Mouse (Mus musculus) midbrain, embryonic 10.5 days (tissue): ENCODE results near the gene Stau1. TPM values are rescaled to one million over a fixed set of nuclear protein-coding genes. Genes with fewer than 3 reads are reported as not detected.
"Not testable (repeated sequence)": the region's sequence is repeated elsewhere in the genome, so short reads cannot be mapped to it uniquely, and the experiment has no call there.

Experiments
- DNase-seq: peaks from one replicate; pipeline ENCODE4 v3.0.0-alpha.2; 2017; ENCODE audit warnings: low spot score
- H3K27ac ChIP-seq: fragments of 300-500 bp; sonication (generic); replicated peaks from 2 replicates; pipeline ENCODE4 v1.5.1; 2016; ENCODE audit warnings: mild to moderate bottlenecking
- H3K27me3 ChIP-seq: fragments of 300-500 bp; sonication (generic); 2 replicates; pipeline ENCODE4 v1.6.1; 2016; ENCODE audit warnings: low read depth, mild to moderate bottlenecking; ENCODE audit not compliant: poor library complexity, severe bottlenecking
- H3K36me3 ChIP-seq: fragments of 300-500 bp; sonication (generic); 2 replicates; pipeline ENCODE4 v1.6.1; 2016; ENCODE audit warnings: mild to moderate bottlenecking, moderate library complexity
- H3K4me1 ChIP-seq: fragments of 300-500 bp; sonication (generic); 2 replicates; pipeline ENCODE4 v1.6.1; 2016
- H3K4me3 ChIP-seq: fragments of 300-500 bp; sonication (generic); 2 replicates; pipeline ENCODE4 v1.5.1; 2016; ENCODE audit warnings: mild to moderate bottlenecking, moderate library complexity
- H3K9me3 ChIP-seq: fragments of 300-500 bp; sonication (generic); replicated peaks from 2 replicates; pipeline ENCODE4 v1.6.1; 2016; ENCODE audit warnings: mild to moderate bottlenecking
- WGBS: fragments of 180-500 bp; shearing (Covaris S2); methylation state at CpG from one replicate; pipeline ENCODE4 v1.1.7; 2016; 5-methylcytosine and 5-hydroxymethylcytosine counted together
- polyA plus RNA-seq: library from polyadenylated mRNA; unstranded; fragments of >200 nt; fragmentation: Nextera tagmentation; extraction: Ambion mirVana; gene quantifications from 2 replicates; pipeline ENCODE4 v1.2.1, GENCODE M21; 2016

Gene Stau1
- polyA plus RNA-seq, 1 experiment from 2014 or later = 88.6 TPM

DNA sequence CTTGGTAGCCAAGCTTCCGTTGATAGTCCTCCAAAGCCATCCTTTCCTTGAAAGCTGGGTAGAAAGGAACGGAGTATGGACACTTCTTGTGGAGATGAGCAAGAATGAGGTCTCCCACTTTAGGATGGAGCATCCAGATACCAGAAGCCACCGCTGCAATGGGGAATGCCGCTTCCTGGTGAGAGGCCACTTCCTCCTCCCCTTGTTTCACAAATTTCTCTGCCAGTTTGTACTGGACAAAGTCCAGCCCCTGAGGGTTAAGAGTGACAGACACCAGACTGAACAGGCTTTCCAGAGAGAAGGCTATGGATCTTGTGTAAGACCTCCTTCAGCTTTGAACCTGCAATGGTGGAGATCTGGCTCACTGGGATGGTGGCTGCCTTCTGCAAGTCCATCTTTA is 11.5 kb upstream of the Stau1 start:
- not testable (repeated sequence) for H3K27me3 ChIP-seq, H3K4me1 ChIP-seq, H3K9me3 ChIP-seq, H3K36me3 ChIP-seq, H3K27ac ChIP-seq, H3K4me3 ChIP-seq, DNase-seq
- WGBS = 81% methylated on average over 4 of the region's 4 CpGs

DNA sequence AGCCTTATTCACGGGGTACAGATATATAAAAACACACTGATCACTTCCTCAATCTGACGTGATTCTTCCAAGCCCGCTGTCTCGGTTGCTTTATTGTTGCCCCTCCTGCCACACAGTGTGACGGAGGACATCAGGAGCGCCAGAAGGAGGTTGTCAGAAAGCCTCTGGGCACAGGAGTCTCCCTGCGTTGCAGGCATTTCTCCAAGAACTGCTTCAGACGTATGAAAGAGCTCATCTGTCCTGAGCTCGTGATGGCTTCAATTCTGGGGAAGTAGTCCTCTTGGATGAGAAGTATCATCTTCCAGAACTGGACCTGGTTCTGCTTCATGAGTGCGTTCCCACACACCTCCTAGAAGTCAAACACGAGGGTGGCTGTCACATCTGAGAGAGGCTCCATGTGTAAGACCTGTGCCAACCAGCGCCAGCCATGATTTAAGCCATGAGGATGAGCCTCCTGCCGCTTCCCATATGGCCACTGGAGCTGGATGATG is 10.9 kb upstream of the Stau1 start:
- Histone ChIP-seq H3K4me1 (no peaks in the 10 kb centered on the region), H3K4me3 (no peak overlapping the region), H3K36me3 (no peaks in the 10 kb centered on the region), H3K27ac (no peak overlapping the region), H3K27me3 (no peaks in the 10 kb centered on the region), H3K9me3 (no peaks in the 10 kb centered on the region)
- DNase-seq = no peak
- WGBS = 82% methylated on average over 13 of the region's 13 CpGs

DNA sequence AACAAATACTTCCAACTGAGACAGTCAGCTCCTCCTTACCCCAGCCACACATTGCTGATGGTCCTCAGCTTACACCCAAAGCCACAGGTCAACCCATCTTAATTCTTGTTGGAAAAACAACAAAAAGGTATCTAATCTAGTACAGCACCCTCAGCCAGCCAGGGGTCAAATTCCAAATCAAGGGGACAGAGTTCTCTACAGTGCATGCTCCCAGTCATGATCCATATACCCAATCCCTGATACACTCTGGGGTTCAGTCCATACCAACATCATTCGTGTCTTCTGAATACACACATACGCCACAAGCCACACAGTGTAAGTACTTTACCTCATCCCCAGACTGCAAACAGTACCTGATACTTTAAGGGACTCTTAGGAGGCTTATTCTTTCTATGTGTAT is 10.3 kb upstream of the Stau1 start:
- H3K9me3 ChIP-seq = no peaks in the 10 kb centered on the region
- 91% methylated on average over 2 of the region's 2 CpGs for WGBS
- H3K4me3 ChIP-seq = no peak overlapping the region
- no peaks in the 10 kb centered on the region for H3K4me1 ChIP-seq
- DNase-seq = no peak
- no peaks in the 10 kb centered on the region for H3K36me3 ChIP-seq
- H3K27me3 ChIP-seq = no peaks in the 10 kb centered on the region
- H3K27ac ChIP-seq = no peak overlapping the region

GRCm38 (mm10) chr2:167004099-167004854 is 8.2 kb upstream of the Stau1 start:
- no peaks in the 10 kb centered on the region for H3K36me3 ChIP-seq
- H3K4me1 ChIP-seq = no peaks in the 10 kb centered on the region
- WGBS = 44% methylated on average over 8 of the region's 8 CpGs
- no peaks in the 10 kb centered on the region for H3K27me3 ChIP-seq
- DNase-seq = peak; percentile 37
- no peak overlapping the region for H3K27ac ChIP-seq
- no peaks in the 10 kb centered on the region for H3K9me3 ChIP-seq
- H3K4me3 ChIP-seq = no peak overlapping the region

DNA sequence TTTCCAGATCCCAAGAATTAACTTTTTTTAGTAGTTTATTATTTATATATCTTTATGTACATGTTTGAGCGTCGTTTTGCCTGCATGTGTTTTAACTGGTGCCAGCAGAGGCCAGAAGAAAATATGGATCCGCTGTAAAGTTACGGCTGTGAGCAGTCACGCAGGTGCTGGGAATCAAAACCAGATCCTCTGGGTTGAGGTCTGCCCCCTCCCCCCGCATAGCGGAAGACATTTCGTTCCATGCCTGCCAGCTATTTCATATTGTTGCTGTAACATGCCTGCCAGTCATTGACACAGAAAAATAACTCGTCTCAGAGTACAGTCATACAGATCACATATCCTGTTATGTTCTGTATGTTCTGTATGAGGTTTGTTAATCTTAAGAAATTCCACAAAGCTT is 5.4 kb upstream of the Stau1 start:
- Histone ChIP-seq H3K4me3 (no peak overlapping the region), H3K4me1 (peaks cover 4% of the 10 kb centered on the region), H3K36me3 (no peaks in the 10 kb centered on the region), H3K27ac (no peak overlapping the region), H3K9me3 (no peaks in the 10 kb centered on the region), H3K27me3 (no peaks in the 10 kb centered on the region)
- 80% methylated on average over 9 of the region's 9 CpGs for WGBS
- DNase-seq = no peak

GRCm38 (mm10) chr2:166996533-166996894 is 415 bp upstream of the Stau1 start:
- H3K27me3 ChIP-seq = no peaks in the 10 kb centered on the region
- H3K36me3 ChIP-seq = no peaks in the 10 kb centered on the region
- WGBS = 44% methylated on average over 8 of the region's 8 CpGs
- H3K27ac ChIP-seq = peak overlapping the region; percentile 97
- H3K4me1 ChIP-seq = peaks cover 42% of the 10 kb centered on the region
- H3K4me3 ChIP-seq = peak overlapping the region; percentile 98
- H3K9me3 ChIP-seq = no peaks in the 10 kb centered on the region
- DNase-seq = no peak

DNA sequence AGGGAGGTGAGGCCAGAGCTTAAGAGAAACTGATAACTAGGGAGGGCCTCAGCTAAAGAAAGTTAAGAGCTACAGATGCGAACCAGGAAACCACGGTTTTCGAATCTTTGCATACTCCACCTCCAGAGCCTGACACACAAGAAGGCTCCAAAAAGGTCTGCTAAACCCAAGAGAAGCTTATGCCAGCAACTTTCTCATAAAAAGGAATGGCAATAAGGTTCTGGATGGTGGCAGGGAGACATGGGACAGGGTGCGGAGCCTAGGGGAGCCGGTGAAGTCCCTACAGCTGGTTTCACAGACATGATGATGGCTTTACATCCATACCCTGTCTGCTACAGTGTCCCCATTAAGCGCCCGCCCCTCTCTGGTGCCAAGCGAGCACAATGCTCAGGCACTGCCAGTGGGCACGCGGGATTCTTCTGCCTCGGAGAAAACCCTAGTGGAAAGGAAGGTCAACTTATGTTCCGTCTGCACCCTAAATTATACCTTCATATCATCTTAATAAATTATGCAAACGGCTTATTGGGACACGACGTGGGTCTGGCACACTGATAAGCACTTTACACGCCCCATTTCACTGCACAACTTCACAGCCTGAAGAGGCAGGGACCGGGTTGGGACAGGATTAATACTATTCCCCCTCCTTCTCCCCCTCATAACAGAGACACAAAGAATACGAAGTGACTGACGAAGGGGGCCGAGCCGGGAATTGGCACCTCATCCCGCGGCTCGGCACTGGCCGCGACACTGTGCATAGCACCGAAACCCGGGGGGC is 891 bp downstream of the Stau1 start:
- Histone ChIP-seq H3K9me3 (no peaks in the 10 kb centered on the region), H3K4me3 (peak overlapping the region; percentile 98), H3K27me3 (no peaks in the 10 kb centered on the region), H3K36me3 (peaks cover 6% of the 10 kb centered on the region; the same call in 1 of the 2 replicates), H3K4me1 (peaks cover 42% of the 10 kb centered on the region), H3K27ac (peak overlapping the region; percentile 97)
- WGBS = 9% methylated on average over 28 of the region's 28 CpGs
- peak; percentile 17 for DNase-seq

DNA sequence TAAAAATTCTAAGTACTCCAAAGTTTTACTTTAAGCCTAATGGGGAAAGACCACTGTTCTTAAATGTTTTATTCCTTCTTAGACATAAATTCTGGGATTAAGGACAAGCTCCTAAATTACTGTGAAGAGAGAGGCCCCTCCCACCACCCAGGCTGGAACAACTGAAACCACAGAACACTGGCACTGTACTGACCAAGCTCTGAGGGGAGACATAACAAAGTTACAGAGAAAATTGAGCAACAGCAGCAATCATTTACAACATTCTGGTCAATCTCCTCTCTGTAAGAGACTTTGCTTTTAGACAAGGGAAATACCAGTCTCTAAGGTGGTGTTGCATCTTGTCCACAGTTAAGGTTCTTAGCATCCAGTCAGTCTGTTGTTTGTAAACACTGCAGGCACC is 4.2 kb downstream of the Stau1 start:
- Histone ChIP-seq H3K27ac (no peak overlapping the region), H3K9me3 (no peaks in the 10 kb centered on the region), H3K36me3 (peaks cover 15% of the 10 kb centered on the region; the same call in 1 of the 2 replicates), H3K4me3 (no peak overlapping the region), H3K4me1 (peaks cover 42% of the 10 kb centered on the region), H3K27me3 (no peaks in the 10 kb centered on the region)
- no peak for DNase-seq

DNA sequence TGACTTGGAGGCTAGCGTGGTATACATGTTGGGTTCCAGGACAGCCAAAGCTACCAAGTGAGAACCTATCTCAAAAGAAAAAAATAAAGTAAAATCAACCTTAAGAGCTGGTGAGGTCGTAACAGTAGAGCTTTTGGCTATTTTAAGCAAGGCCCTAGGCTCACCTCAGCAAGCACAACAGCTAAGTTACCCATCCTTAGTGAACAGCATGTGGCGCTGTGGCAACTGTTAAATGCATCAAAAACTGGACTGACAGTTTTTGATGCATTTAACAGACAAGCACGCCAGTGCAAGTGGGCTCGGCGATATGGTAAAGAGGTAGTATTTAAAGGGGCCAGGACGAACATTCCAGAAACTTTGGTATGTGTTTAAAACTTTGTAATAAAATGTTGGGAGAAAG is 5.2 kb downstream of the Stau1 start:
- DNase-seq = no peak
- Histone ChIP-seq H3K4me1 (peaks cover 36% of the 10 kb centered on the region), H3K9me3 (no peaks in the 10 kb centered on the region), H3K27me3 (no peaks in the 10 kb centered on the region), H3K36me3 (peaks cover 15% of the 10 kb centered on the region; the same call in 1 of the 2 replicates), H3K4me3 (no peak overlapping the region), H3K27ac (no peak overlapping the region)
- WGBS = 92% methylated on average over 7 of the region's 7 CpGs

DNA sequence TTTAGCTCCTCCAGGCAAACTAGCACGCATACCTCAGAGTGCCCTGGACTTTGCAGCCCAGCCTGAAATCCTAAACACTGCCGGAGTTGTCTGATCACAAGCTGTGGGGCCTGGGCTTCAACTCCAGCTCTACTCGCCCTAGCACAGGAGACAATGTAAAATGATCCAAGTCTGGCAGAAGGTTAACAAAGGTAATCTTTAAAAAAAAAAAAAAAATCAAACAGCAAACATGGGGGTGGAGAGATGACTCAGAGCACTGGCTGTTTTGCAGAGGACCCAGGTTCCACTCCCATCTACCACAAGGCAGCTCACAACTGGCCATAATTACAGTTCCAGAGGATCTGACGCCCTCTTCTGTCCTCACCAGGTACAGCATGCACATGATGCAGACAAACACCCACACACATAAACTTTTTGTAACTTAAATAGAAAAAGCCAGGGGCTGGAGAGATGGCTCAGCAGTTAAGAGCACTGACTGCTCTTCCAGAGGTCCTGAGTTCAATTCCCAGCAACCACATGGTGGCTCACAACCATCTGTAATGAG is 12.7 kb downstream of the Stau1 start:
- 88% methylated on average over 4 of the region's 4 CpGs for WGBS
- no peaks in the 10 kb centered on the region for H3K4me1 ChIP-seq
- no peak overlapping the region for H3K27ac ChIP-seq
- no peak overlapping the region for H3K4me3 ChIP-seq
- H3K9me3 ChIP-seq = no peaks in the 10 kb centered on the region; the same call in 1 of the 2 replicates
- no peak for DNase-seq
- H3K36me3 ChIP-seq = peaks cover 23% of the 10 kb centered on the region
- H3K27me3 ChIP-seq = no peaks in the 10 kb centered on the region

- WGBS = 91% methylated on average over 2 of the region's 2 CpGs
- Histone ChIP-seq H3K4me3 (no peak overlapping the region), H3K27me3 (no peaks in the 10 kb centered on the region), H3K4me1 (peaks cover 4% of the 10 kb centered on the region; the same call in 1 of the 2 replicates), H3K27ac (no peak overlapping the region), H3K9me3 (no peaks in the 10 kb centered on the region; the same call in 1 of the 2 replicates), H3K36me3 (peaks cover 23% of the 10 kb centered on the region)
- DNase-seq = no peak
Measured at GRCm38 (mm10) chr2:166980161-166980560, 15.9 kb downstream of the Stau1 start.

DNA sequence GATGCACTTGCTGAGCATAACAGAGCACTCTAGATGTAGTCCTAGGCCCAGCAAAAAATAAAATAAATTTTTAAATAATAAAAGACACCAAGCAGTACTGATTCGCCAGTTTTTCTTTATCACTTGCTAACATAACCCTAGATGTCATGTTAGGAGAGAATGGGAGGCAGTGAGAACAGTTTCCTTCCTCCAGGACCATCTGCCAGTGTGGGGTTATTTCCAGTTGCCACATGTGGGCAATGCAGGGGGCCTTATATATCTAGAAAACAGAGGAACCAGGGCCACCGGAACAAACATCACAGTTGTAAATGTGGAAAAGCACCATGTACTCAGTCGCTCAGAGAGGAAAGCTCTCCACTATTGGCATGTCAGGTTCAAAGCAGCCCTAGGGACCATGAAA is 18.6 kb downstream of the Stau1 start:
- Histone ChIP-seq H3K9me3 (no peaks in the 10 kb centered on the region), H3K4me3 (no peak overlapping the region), H3K27me3 (no peaks in the 10 kb centered on the region), H3K36me3 (0 out of 2 replicates have a peak, but pooled peaks cover 5% of the 10 kb centered on the region), H3K4me1 (peaks cover 4% of the 10 kb centered on the region; the same call in 1 of the 2 replicates), H3K27ac (no peak overlapping the region)
- no peak for DNase-seq
- WGBS = 86% methylated on average over 3 of the region's 3 CpGs

DNA sequence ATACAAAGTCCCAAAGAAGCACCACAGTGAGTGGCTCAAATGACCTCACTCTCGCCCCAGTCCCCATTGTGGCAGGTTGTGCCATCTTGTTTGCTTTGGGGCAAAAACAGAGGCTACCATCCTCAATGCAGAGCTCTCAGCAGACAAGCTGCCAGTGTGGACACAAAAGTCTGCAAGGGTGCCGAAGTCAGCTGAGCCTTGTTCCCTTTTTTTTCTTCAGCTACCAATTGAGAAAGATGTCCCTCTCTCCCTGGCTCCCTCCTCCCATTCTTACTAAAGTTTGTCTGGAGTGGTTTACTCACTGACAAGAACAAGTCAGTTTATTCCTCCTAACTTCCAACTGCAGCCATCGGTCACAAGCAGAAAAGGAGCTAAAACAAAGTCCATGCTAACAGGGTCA is 19.7 kb downstream of the Stau1 start:
- 87% methylated on average over 3 of the region's 3 CpGs for WGBS
- H3K27ac ChIP-seq = no peak overlapping the region
- H3K9me3 ChIP-seq = no peaks in the 10 kb centered on the region
- H3K27me3 ChIP-seq = no peaks in the 10 kb centered on the region
- H3K4me1 ChIP-seq = peaks cover 4% of the 10 kb centered on the region; the same call in 1 of the 2 replicates
- no peak overlapping the region for H3K4me3 ChIP-seq
- H3K36me3 ChIP-seq = no peaks in the 10 kb centered on the region
- DNase-seq = no peak
